ENCODE assay signal across 7 mouse cellular contexts in genomic region chr9:98234731-98235130, GRCm38 (mm10). TPM values are rescaled to one million over a fixed set of nuclear protein-coding genes. Genes with fewer than 3 reads are reported as not detected.
DNase-seq lines count a peak whose midpoint lies in the region; ATAC-seq and TF ChIP-seq lines count a peak whose summit lies in the region.
"Not testable (repeated sequence)": the region's sequence is repeated elsewhere in the genome, so short reads cannot be mapped to it uniquely, and the experiment has no call there.

No protein-coding gene starts in this region.

- not testable (repeated sequence) for H3K27me3 ChIP-seq in embryonic facial prominence, embryonic 14.5 days (replicated peaks; ENCODE audit: control insufficient read depth, insufficient read depth, low read length); intestine, embryonic 14.5 days (replicated peaks; ENCODE audit: control insufficient read depth, insufficient read depth, low read length); limb, embryonic 14.5 days (ENCODE audit: control insufficient read depth, insufficient read depth, low read length); neural tube, embryonic 11.5 days (ENCODE audit: control insufficient read depth, insufficient read depth, low read length)

- H3K4me1 ChIP-seq in embryonic facial prominence, embryonic 14.5 days (ENCODE audit: control insufficient read depth, insufficient read depth, low read length); intestine, embryonic 14.5 days (replicated peaks; ENCODE audit: control insufficient read depth, insufficient read depth, low read length); limb, embryonic 14.5 days (ENCODE audit: control insufficient read depth, insufficient read depth, low read length); neural tube, embryonic 11.5 days (ENCODE audit: control insufficient read depth, insufficient read depth, low read length): not testable (repeated sequence)

- peak; percentile 32 for DNase-seq in 3T3-L1 (ENCODE audit: low read depth, low spot score)
- DNase-seq in R1 (ENCODE audit: low read depth, low spot score): peak; percentile 45
- DNase-seq in embryo, embryonic 10 days (ENCODE audit: low spot score): peak; percentile 73
- peak; percentile 72 for DNase-seq in embryonic facial prominence, embryonic 14.5 days (ENCODE audit: low spot score)
- DNase-seq in intestine, embryonic 14.5 days (ENCODE audit: low spot score): peak; percentile 70
- DNase-seq in limb, embryonic 14.5 days (ENCODE audit: low spot score): peak; percentile 83
- DNase-seq in neural tube, embryonic 11.5 days (ENCODE audit: low spot score): peak; percentile 17

- ATAC-seq in embryonic facial prominence, embryonic 14.5 days (ENCODE audit: low read depth); intestine, embryonic 14.5 days (replicated peaks; ENCODE audit: low FRiP score, low TSS enrichment, low read depth); limb, embryonic 14.5 days (ENCODE audit: low FRiP score, low read depth); neural tube, embryonic 11.5 days (ENCODE audit: insufficient read depth, low FRiP score, low TSS enrichment): not testable (repeated sequence)

- WGBS in embryonic facial prominence, embryonic 14.5 days: 26% methylated on average over 2 of the region's 2 CpGs
- 34% methylated on average over 2 of the region's 2 CpGs for WGBS in intestine, embryonic 14.5 days
- WGBS in limb, embryonic 14.5 days: 27% methylated on average over 2 of the region's 2 CpGs
- 42% methylated on average over 2 of the region's 2 CpGs for WGBS in neural tube, embryonic 11.5 days

- H3K9ac ChIP-seq in embryonic facial prominence, embryonic 14.5 days (ENCODE audit: low read depth, low read length); intestine, embryonic 14.5 days (ENCODE audit: low read length); limb, embryonic 14.5 days (ENCODE audit: low read depth, low read length, severe bottlenecking); neural tube, embryonic 11.5 days (ENCODE audit: low read length): not testable (repeated sequence)

- not testable (repeated sequence) for TF ChIP-seq POLR2A in limb, embryonic 14.5 days (IDR thresholded peaks at IDR 0.05; ENCODE audit: borderline replicate concordance, extremely low read depth, insufficient read depth, insufficient read length)

- H3K4me3 ChIP-seq in embryonic facial prominence, embryonic 14.5 days (ENCODE audit: low read depth, low read length); intestine, embryonic 14.5 days (ENCODE audit: low read depth, low read length); limb, embryonic 14.5 days (replicated peaks; ENCODE audit: low read length); neural tube, embryonic 11.5 days (ENCODE audit: low read depth, low read length): not testable (repeated sequence)

- H3K36me3 ChIP-seq in embryonic facial prominence, embryonic 14.5 days (ENCODE audit: control insufficient read depth, insufficient read depth, low read length); intestine, embryonic 14.5 days (ENCODE audit: control insufficient read depth, insufficient read depth, low read length); limb, embryonic 14.5 days (ENCODE audit: control insufficient read depth, insufficient read depth, low read length); neural tube, embryonic 11.5 days (ENCODE audit: control insufficient read depth, insufficient read depth, low read length): not testable (repeated sequence)

- not testable (repeated sequence) for H3K4me2 ChIP-seq in embryonic facial prominence, embryonic 14.5 days (ENCODE audit: low read depth, low read length); intestine, embryonic 14.5 days (ENCODE audit: low read length); limb, embryonic 14.5 days (replicated peaks; ENCODE audit: low read depth, low read length, severe bottlenecking); neural tube, embryonic 11.5 days (ENCODE audit: low read depth)

- H3K27ac ChIP-seq in embryonic facial prominence, embryonic 14.5 days (replicated peaks; ENCODE audit: low read depth, low read length); intestine, embryonic 14.5 days (ENCODE audit: low read depth); limb, embryonic 14.5 days (replicated peaks; ENCODE audit: low read depth, low read length); neural tube, embryonic 11.5 days (ENCODE audit: low read depth, low read length): not testable (repeated sequence)

- not testable (repeated sequence) for H3K9me3 ChIP-seq in embryonic facial prominence, embryonic 14.5 days (ENCODE audit: control insufficient read depth, low read length); intestine, embryonic 14.5 days (ENCODE audit: control insufficient read depth, low read length); limb, embryonic 14.5 days (ENCODE audit: control insufficient read depth, low read length); neural tube, embryonic 11.5 days (ENCODE audit: control insufficient read depth, low read length)

RNA-seq across cellular contexts. Expression of gene Nmnat3, which starts 52.5 kb away (rescaled TPM):
- 4.8 and 5.2 TPM in 2 replicates for polyA plus RNA-seq in embryonic facial prominence, embryonic 14.5 days (2014; fragmentation: Nextera tagmentation; extraction: Ambion mirVana)
- polyA plus RNA-seq in intestine, embryonic 14.5 days (2014; fragmentation: Nextera tagmentation; extraction: Ambion mirVana): 10.5 and 12.8 TPM in 2 replicates
- polyA plus RNA-seq in limb, embryonic 14.5 days (2012; rRNA removed): 3.5 and 3.9 TPM in 2 replicates
- 5.9 and 7.1 TPM in 2 replicates for polyA plus RNA-seq in limb, embryonic 14.5 days (2014; fragmentation: Nextera tagmentation; extraction: Ambion mirVana)
- 2.9 and 3.1 TPM in 2 replicates for polyA plus RNA-seq in neural tube, embryonic 11.5 days (2014; fragmentation: Nextera tagmentation; extraction: Ambion mirVana)

Comparison
In these comparisons a context has a peak if more than half of its experiments do, and no peak if none do; other contexts are left out.
1. DNase-seq: peak in every context shown above with its lines; median percentile 83 in limb, embryonic 14.5 days; 73 in embryo, embryonic 10 days; 72 in embryonic facial prominence, embryonic 14.5 days; 70 in intestine, embryonic 14.5 days; 45 in R1; 32 in 3T3-L1; 17 in neural tube, embryonic 11.5 days.